Mouse (Mus musculus) frontal cortex, postnatal 36 days (tissue): ENCODE data around the gene Adgrg2.

Experiments
- DNase-seq, 2 experiments: peaks; one replicate each; pipeline ENCODE4 v3.0.0; 2022; ENCODE audit warnings: low spot score in 2 of 2

Gene Adgrg2

DNA sequence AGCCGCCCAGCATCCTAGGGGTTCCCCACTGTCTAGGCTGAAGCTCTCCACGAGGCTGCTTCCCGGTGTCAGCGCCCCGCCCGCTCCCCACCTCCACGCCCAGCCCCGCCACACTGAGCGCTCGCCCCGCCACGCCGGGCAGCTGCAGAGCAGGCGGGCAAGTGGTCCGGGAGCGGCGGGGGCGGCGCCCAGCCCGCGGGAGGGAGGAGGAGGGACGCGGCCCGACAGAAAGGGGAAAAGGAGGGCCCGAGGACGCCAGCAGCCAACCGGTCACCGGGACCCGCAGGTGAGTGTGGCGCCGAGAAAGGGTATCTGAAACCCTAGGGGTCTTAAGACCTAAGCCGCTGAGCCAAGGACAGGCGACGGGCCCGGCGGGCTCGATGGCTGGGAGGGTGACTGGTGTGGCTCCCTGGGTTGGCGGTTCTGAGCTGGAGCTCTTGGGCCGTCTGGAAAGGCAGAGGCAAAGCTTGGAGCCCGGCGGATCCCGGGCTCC lies at the start of gene Adgrg2:
Gene Adgrg2, plus strand, starts transcription at position 227 of the 493 bp plus-strand sequence.
- peak in 1 of 2 experiments; percentile 1 for DNase-seq

DNA sequence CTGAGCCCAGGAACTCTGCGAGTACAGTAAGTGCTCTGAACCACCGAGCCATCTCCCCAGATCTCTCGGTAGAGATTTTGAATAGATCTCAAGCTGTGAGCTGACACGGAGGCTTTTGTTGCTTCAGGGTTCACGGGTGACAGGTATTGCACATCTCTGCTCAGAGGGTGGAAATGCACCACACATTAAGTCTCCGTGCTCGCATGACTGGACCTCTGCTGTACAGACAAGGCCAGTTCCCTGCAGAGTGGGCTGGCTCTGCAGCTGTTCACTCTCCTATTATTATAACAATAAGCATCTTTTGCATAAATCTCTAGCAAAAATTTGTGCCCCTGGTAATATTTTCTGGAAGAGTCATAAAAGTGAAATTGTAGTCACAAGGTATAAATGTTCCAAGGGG lies 39.5 kb upstream of the Adgrg2 start:
- DNase-seq, result no peak

DNA sequence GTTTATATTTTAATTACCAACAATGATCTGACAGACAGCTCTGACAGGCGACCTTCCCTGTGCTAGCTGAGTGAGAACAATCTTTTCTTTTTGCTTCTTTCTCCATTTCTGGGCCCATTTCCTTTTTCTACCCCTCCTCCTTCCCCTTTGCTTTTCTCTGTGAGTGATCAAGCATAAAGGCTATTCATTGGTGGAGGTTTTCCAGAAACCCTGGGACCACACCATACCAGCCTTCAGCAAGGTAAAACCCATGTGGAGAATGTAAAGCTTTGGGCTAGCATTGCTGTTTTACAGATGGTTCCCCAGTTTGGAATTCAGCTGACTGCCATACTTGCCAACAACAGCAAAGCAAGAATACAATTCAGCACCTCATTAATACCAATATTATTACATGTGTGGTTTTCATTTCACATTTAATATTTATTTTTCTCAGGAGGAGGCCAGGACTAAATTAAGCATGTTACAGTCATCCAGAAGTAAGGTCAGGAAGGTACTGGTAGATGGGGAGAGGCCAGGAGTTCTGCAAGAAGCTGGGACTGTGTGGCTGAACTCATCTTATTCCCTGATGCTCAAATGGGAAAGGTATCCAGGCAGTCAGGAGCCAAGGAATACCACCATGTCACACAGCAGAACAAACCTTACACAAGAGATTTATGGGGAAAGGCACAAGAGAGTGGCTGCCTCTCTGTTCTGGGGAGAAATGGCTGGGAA lies 38.4 kb upstream of the Adgrg2 start:
- DNase-seq, result no peak

DNA sequence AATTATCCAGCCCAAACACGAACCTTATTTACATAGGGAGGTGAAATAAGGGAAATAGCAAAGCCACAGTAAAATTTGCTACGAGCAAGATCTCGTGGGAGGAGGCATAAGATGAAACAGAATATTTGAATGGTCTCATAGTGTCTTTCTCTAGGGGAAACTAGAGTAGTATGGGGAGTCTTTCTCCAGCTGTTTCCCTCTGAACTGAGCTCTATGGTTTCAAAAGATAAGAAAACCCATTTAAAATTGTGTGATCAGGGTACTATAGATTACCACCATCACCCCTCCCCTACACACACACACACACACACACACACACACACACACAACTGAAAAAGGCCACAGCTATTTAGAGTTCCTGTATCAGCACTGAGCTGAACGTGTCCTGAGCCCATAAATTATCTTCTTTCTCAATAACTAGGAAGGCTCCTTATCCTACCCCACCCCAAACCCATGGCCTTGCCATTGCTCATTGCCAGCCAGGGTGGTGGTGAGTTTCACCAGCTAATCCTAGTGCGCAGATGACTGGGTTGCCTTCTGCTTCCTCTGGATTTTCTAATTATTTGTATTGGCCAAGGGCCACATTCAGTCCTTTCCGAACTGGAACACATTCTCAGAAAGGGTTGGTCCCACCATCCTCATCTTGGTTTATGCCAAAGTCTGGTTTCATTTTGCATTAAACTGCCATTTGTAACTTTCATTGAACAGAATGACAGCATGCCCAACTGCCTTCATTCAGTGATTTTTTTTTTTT lies 5.6 kb upstream of the Adgrg2 start:
- no peak for DNase-seq

DNA sequence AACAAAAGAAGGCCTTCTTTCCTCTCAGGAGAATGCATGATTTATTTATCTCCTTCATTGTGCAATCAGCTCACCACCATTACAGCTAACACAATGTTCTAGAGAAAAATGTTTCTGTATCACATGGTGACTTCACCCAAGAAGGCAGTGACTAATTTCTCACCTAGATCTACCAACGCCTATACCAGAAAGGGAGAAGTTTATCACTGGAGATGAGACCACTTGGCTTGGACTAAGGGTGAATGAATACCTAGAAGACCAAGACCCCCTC lies 5.1 kb upstream of the Adgrg2 start:
- DNase-seq, result no peak

DNA sequence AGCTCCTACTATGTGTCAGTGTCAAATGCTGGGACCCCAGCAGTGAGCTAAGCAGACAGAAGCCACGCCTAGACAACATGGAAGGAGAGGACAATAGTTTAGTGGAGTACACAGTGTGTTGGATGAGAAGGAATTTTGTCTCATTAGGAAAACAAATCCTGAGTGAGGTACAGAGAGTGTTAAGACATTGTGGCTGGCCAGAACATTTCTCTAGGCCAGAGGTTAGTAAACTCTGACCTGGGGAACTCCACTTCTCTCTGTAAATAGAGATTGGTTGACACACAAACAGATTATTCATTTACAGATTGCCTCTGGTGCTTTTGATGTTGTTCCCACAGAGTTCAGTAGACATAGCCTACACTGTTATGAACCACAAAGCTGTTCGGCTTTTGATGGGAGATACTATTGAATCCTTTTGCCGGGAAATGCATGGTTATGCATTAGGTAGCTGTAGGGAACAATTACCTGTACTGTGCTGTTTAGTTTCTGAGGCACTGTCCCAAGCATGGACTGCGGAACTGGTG lies 22.5 kb downstream of the Adgrg2 start:
- no peak for DNase-seq

DNA sequence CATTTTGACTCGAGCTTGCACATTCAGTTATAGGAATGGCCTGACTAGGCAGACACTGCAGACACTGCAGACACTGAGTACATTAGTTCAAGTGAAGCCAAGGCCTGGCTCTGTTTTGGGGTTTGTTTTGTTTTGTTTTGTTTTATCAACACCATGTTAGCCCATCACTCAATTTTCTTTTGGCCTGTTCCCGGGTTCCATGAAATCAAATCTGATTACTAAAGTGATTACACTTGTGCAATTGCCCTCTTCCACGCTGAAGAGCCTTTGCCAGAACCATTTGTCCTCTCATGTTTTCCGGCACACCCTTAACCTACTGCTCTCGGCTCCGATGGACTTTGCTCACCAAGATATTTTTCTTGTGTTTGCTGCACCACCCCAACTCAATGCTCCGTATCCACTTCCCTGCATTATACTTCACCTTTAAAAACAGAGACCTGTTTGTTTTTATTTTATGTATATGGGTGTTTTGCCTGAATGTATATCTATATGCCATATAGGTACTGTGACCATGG lies 23.4 kb downstream of the Adgrg2 start:
- DNase-seq, result no peak

DNA sequence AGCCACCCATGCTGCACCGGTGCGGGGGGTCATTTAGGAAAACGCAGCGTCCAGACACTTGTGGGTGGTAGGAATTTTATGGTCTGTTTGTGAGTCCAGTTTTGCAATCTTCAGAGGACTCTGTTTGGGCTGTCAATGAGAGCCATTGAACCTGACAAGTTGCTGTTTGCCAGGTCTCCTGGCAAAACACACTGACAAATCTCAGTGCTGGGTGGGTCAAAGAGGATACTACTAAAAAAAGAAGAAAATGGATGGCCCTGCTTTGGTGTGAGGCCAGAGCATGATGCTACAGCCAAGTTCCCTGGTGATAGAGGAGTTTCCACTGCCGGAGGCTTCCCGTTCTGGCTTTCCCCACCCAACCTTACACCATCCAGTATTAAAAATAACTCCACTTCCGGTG lies 27.9 kb downstream of the Adgrg2 start:
- no peak for DNase-seq

DNA sequence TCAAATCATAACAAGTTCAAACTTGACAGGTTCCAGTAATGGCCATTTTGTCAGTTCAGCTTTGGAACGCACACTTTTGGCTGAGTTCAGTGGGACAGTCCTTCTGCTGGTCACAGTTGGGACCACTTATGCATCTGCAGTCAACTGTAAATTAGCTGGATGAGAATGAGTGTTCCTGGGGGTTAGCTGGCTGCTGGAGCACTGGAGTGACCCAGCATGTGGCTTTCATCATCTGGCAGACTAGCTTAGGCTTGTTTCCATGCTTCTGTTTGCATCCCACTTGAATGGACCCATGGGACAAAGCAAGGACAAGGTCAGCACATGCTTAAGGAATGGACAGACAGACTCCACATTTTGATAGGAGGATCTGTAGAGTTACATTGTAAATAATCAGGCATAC lies 33.2 kb downstream of the Adgrg2 start:
- DNase-seq, result no peak

DNA sequence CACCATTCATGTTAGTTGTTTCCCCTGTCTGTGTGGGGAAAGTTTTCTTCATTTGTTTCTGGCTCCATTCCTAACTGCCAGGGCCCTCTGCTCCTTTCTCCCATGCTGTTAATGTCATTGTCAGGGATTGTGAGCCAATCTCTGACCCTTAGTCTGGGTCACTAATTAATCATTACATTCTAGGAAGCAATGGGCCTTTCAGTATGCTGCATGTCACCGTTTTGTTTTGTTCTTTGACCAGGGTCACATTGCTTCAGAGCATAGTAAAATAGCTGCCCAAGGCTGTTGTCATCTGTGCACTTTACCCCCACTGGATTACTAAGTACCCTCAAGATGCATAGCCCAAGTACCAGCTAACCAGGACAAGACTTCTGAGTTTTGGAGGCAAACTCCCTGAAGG lies 36.0 kb downstream of the Adgrg2 start:
- DNase-seq, result no peak

DNA sequence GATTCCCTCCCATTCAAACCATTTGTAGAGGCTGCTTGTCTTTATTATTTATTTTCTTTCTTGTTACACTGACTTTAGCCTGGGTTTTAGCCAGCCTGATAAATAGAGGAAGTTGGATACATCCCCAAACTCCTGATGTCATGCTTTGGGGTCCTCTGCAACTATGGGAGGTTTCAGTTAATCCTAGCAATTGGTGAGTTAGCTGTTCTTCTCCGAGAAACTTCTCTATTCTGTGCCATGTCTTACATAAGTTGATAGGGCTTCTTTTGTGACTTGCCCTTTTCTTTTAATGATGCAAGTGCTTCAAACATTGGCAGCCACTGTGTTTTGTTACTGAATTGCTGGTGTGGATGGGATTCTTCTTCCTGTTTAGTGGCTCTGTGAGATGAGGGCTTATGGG lies 36.4 kb downstream of the Adgrg2 start:
- no peak for DNase-seq

DNA sequence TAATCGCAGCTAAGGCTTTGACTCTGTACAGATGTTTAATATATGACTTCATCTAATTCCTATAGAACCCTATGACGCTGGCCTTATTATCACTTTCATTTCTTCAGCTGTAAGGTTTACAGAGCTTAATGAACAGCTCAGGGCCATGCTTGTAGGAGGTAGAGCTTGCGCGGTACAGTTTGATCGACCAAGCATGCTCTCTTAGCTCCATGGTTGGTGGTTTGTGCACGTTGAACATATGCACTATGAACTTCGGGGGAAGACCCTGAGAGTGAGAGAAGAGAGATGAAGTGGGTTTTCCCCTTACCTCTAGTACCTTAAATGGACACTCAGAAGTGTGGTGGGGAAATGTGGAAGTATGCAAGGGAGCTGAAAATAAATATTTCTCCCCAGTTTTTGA lies 41.7 kb downstream of the Adgrg2 start:
- no peak for DNase-seq

DNA sequence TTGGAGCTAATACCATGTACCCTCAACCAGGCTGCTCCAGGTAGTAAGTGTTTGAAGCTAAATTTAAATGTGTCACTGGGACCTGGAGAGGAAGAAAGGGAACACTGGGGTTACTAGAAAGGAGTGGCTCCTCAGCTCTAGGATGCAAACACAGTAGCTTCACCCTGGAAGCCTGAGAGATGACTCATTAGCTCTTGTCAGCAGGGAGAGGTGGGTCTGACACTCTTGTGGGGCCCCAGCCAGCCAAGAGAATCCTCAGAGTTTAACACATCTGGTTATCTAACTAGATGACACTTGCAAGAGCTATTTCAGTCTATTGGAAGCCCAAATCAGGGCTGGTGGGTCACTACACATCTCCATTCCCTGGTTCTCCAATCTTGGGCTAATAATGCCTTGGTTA lies 50.8 kb downstream of the Adgrg2 start:
- DNase-seq, result no peak

DNA sequence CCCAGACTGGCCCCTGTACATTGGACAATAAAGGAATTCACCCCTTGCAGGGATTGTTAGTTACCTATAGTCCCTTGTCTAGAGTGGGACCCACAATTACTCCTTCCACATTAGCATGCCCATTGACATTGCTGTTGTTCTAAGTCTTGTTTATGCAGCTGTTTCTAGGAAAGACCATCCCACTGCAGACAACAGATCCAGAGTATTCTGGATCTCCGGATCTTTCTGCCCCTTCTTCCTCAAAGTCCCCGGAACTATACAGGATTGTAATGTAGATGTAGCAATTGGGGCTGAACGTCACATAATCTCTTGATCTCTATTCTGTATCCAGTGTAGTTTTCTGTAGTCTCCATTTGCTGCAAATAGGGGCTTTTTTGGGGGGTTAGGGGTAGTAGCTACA lies 57.9 kb downstream of the Adgrg2 start:
- no peak for DNase-seq

DNA sequence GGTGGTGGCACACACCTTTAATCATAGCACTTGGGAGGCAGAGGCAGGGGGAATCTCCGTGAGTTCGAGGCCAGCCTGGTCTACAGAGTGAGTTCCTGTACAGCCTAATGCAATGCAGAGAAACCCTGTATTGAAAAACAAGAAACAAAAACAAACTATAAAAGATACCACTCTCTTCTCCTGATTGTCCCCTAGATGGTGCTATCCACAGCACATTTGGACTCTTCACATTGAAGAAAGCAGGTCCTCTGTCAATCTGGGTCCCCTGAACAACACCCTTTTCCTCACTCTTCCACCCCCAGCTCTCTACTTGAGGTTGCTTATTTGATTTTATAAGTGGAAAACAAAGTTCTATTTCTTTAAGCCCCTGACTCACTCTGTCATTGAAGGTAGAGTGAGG lies 58.9 kb downstream of the Adgrg2 start:
- DNase-seq, result peak in 1 of 2 experiments; percentile 1

DNA sequence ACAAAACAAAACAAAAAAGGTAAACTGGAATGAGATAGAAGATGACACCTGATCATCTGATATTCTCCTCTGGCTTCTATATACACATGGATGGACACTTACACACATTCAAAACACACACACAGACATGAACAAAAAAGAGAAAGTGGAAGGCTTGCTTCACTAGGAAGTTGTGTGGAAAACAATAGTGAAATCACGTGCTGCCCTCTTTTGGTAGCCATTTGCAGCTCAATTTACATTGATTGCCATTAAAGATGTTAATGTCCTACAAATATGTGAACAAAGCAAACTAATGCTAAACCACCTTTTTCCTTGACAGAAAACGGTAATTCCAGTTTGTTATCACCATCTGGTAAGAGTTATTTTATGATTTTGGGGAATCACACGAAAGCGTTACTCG lies 65.2 kb downstream of the Adgrg2 start:
- DNase-seq, result no peak

DNA sequence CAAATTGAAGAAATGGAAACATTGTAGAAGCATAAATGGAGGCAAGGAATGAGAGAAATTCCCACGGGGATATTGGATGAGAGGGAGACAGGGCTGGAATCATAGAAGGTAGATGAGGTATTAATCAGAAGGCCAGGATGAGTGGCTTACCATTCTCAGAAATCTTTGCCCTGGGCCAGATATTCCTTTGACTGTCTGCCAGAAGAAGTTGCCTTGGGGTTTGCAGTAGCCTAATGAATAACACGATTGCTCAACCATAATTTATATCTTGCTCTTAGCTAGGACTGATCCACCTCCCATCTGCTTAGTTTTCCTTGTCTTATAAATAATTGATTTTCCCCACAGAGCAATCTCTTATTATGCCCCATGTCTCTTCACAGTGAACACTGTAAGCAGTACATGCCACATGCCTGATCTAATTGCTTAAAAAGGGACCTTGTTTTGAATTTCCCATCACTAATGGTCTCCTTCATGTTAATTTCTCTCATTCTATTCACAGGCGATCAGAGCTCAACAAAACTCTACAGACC lies 80.8 kb downstream of the Adgrg2 start:
- DNase-seq, result no peak

DNA sequence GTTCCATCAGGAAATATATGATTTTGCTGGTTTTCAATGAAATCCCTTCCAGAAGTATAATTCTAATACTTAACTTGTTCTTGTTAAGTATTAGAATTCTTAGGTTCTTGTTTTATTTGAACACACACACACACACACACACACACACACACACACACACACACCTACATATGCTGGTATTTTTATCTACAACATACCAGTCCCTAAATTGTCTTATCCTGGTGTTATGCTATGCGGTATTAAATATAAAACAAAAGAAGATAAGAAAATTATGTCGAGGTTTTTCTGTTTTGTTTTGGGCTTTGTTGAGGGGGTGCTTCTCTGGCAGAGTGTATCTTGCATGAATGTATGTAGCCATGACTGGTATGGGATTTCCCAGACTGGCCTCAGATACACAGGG lies 99.3 kb downstream of the Adgrg2 start:
- no peak for DNase-seq

DNA sequence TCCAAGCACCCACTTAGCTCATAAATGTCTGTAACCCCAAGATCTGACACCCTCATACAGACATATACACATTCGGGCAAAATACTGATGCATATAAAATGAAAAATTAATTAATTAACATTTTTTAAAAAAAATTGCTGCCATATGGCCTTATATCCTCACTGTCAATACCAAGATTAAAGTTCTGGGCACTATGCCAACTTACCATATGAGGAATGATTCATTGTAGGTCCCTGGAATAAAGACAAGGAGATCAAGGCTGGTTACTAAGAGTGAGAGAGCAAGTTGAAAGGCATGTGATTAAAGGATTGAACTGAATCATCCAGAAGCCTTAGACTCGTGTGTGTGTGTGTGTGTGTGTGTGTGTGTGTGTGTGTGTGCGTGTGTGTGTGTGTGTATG lies 103.8 kb downstream of the Adgrg2 start:
- no peak for DNase-seq

DNA sequence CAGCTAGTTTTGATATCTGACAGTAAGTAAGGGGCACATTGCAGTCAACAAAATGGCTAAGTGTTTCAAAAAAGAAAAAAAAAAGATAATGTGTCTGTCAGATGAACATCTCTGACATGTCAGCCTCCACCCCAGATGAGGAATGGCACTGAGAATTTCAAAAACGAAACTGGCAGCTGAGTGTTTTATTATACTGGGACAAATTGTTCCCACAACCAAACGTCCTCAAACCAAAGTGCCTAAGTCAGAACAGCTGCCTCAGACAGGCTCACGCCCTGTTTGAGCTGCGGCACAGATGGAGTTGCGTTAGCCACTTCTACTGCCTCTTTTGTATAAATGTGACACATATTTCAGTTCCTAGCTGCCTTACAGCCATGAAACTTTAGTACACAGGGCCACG lies 104.4 kb downstream of the Adgrg2 start:
- DNase-seq, result no peak

DNA sequence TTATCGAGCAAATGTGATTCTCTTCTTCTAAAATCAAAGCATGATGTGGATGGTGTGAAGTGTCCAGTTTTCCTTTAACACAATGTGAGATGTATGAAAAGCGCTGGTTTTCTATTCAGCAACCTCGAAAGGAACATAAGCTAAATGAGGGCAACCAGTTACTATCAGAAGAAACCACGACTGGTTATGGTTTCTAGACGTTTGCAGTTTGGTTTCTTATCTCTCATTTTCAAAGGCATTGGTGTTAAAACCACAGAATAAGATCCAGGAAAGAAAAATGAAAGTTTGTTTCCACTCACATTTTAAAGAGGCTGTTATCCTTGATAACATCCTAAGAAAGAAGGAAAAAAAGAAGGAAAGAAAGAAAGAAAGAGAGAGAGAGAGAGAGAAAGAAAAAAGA lies 106.0 kb downstream of the Adgrg2 start:
- no peak for DNase-seq

DNA sequence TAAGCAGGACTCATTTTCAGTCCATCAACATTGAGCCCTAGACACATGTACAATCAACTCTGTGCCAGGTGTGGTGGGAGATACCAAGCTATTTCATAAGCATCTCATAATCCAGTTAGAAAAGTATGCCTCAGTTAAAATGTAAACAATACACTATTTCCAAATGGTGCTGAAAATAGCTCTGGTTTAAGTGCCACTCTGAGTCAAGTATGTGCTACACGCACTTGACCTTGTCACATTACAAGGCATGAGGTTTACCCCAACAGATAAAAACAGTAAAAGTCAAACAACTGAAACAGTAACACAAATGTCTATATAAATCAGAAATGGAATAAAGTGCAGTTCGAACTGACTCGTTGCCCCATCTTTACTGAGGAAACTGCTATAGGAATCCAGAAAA lies 110.6 kb downstream of the Adgrg2 start:
- DNase-seq, result no peak

DNA sequence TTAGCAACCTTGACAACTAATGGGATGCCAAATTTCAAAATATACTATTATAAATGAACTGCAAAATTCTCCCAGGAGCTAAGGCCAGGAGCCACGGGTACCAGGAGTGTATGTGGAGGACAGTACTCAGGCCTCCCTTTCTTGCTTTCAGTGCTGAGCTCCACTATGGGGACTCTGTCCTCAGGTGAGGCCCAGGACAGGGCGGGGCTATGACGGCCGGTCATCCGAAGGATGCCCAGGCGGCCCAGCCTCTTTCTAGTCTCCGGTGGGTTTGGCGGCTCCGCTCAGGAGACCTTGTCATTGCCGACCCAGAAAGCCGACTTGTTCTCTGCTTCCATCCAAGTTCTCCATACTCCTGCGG lies 111.2 kb downstream of the Adgrg2 start:
- DNase-seq, result no peak
